Mouse (Mus musculus): Measurements from ENCODE around the gene Hivep2. TPM values are rescaled to one million over a fixed set of nuclear protein-coding genes. Genes with fewer than 3 reads are reported as not detected.

Hivep2 gene
- total RNA-seq (2021), result 100 to 1,000 TPM; 203 to 210 TPM
- long read RNA-seq, experiment 1, full-length matches to known transcripts, result 2 of 57 reads
- long read RNA-seq, experiment 1, partial matches to known transcripts, result 24 of 57 reads
- long read RNA-seq, experiment 1, other reads (novel, unspliced or antisense), result 31 of 57 reads
- long read RNA-seq, experiment 2, full-length matches to known transcripts, result 1 of 53 reads
- long read RNA-seq, experiment 2, partial matches to known transcripts, result 16 of 53 reads
- long read RNA-seq, experiment 2, other reads (novel, unspliced or antisense), result 36 of 53 reads

GRCm38 (mm10) chr10:13965974-13966829, at the start of gene Hivep2:
Gene Hivep2, plus strand, starts transcription at chr10:13966075.
- DNase-seq (ENCODE audit: low spot score in 2 of 2), result peak in 1 of 2 experiments; percentile 26
- Histone ChIP-seq H3K27ac (peak within 1 kb of the TSS; percentile 100), H3K4me3 (peak within 1 kb of the TSS; percentile 66)
- TF ChIP-seq CTCF (conservative IDR thresholded peaks at IDR 0.05), result no peak; the same call in 1 of the 2 replicates

GRCm38 (mm10) chr10:13916645-13917342, 49.1 kb upstream of the Hivep2 start:
- Histone ChIP-seq H3K27ac (no peak overlapping the region), H3K4me3 (no peak overlapping the region)
- peak; percentile 16 to 18 for DNase-seq (ENCODE audit: low spot score in 2 of 2)
- no peak for TF ChIP-seq CTCF (conservative IDR thresholded peaks at IDR 0.05)

GRCm38 (mm10) chr10:13921641-13922385, 44.1 kb upstream of the Hivep2 start:
- TF ChIP-seq CTCF (conservative IDR thresholded peaks at IDR 0.05), result no peak

GRCm38 (mm10) chr10:13929306-13929705, 36.6 kb upstream of the Hivep2 start:
- Histone ChIP-seq H3K27ac (no peak overlapping the region), H3K4me3 (no peak overlapping the region)
- DNase-seq (ENCODE audit: low spot score in 2 of 2), result no peak
- TF ChIP-seq CTCF (conservative IDR thresholded peaks at IDR 0.05), result no peak

More at GRCm38 (mm10) chr10:13921641-13922385, 44.1 kb upstream of the Hivep2 start:
- DNase-seq (ENCODE audit: low spot score in 2 of 2), result no peak
- no peak overlapping the region for H3K27ac ChIP-seq
- H3K4me3 ChIP-seq, result no peak overlapping the region

GRCm38 (mm10) chr10:13932147-13932546, 33.7 kb upstream of the Hivep2 start:
- H3K4me3 ChIP-seq, result no peak overlapping the region
- no peak overlapping the region for H3K27ac ChIP-seq
- no peak for TF ChIP-seq CTCF (conservative IDR thresholded peaks at IDR 0.05)
- DNase-seq (ENCODE audit: low spot score in 2 of 2), result no peak

- DNase-seq (ENCODE audit: low spot score in 2 of 2), result no peak
- H3K4me3 ChIP-seq, result no peak overlapping the region
Observed at GRCm38 (mm10) chr10:13933320-13933719, 32.6 kb upstream of the Hivep2 start.

GRCm38 (mm10) chr10:13935646-13936045, 30.2 kb upstream of the Hivep2 start:
- no peak for DNase-seq (ENCODE audit: low spot score in 2 of 2)
- no peak overlapping the region for H3K4me3 ChIP-seq
- no peak for TF ChIP-seq CTCF (conservative IDR thresholded peaks at IDR 0.05)
- H3K27ac ChIP-seq, result no peak overlapping the region

More at GRCm38 (mm10) chr10:13933320-13933719, 32.6 kb upstream of the Hivep2 start:
- TF ChIP-seq CTCF (conservative IDR thresholded peaks at IDR 0.05), result no peak
- H3K27ac ChIP-seq, result no peak overlapping the region

GRCm38 (mm10) chr10:13941406-13941805, 24.5 kb upstream of the Hivep2 start:
- Histone ChIP-seq H3K27ac (no peak overlapping the region), H3K4me3 (no peak overlapping the region)
- DNase-seq (ENCODE audit: low spot score in 2 of 2), result no peak
- TF ChIP-seq CTCF (conservative IDR thresholded peaks at IDR 0.05), result no peak

- no peak for DNase-seq (ENCODE audit: low spot score in 2 of 2)
- H3K27ac ChIP-seq, result no peak overlapping the region
- no peak for TF ChIP-seq CTCF (conservative IDR thresholded peaks at IDR 0.05)
- H3K4me3 ChIP-seq, result no peak overlapping the region
Observed at GRCm38 (mm10) chr10:13943706-13944105, 22.2 kb upstream of the Hivep2 start.

- H3K4me3 ChIP-seq, result no peak overlapping the region
- DNase-seq (ENCODE audit: low spot score in 2 of 2), result no peak
Observed at GRCm38 (mm10) chr10:13946498-13946897, 19.4 kb upstream of the Hivep2 start.

GRCm38 (mm10) chr10:13962965-13963364, 2.9 kb upstream of the Hivep2 start:
- no peak for TF ChIP-seq CTCF (conservative IDR thresholded peaks at IDR 0.05)
- DNase-seq (ENCODE audit: low spot score in 2 of 2), result no peak
- Histone ChIP-seq H3K27ac (no peak overlapping the region), H3K4me3 (no peak overlapping the region)

More at GRCm38 (mm10) chr10:13946498-13946897, 19.4 kb upstream of the Hivep2 start:
- H3K27ac ChIP-seq, result no peak overlapping the region
- no peak for TF ChIP-seq CTCF (conservative IDR thresholded peaks at IDR 0.05)

- TF ChIP-seq CTCF (conservative IDR thresholded peaks at IDR 0.05), result no peak
- Histone ChIP-seq H3K4me3 (peak overlapping the region; percentile 66), H3K27ac (peak overlapping the region; percentile 100)
- no peak for DNase-seq (ENCODE audit: low spot score in 2 of 2)
Observed at GRCm38 (mm10) chr10:13963908-13964500, 1.9 kb upstream of the Hivep2 start.

Data from layer of hippocampus, adult 2 months (tissue).